15 mouse cellular contexts compared by ENCODE assay signal in the genomic region with DNA sequence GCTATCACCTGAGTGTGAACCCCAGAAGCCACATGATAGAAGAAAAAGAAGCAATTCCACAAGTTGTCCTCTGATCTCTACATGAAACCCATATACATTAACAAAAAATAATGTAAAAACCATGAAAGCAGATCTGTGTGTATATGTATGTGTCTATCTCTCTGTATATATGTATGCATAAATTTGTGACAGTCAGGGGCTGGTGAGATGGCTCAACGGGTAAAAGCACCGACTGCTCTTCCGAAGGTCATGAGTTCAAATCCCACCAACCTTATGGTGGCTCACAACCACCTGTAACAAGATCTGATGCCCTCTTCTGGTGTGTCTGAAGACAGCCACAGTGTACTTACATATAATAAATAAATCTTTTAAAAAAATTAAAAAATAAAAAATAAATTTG. TPM values are rescaled to one million over a fixed set of nuclear protein-coding genes. Genes with fewer than 3 reads are reported as not detected.
"Had no signal": no experiment of that assay in that cellular context is flagged by ENCODE, and none has a peak within 500 bp of the region (broad histone marks: within the 10 kb centered on the region; RNA-seq: fewer than 3 reads in every experiment).

No protein-coding gene starts in this region.

RNA-seq across cellular contexts. Expression of a gene that starts 19.4 kb away (rescaled TPM):
- total RNA-seq: left cerebral cortex, postnatal 10 days; left cerebral cortex, postnatal 14 days; left cerebral cortex, postnatal 25 days; left cerebral cortex, postnatal 36 days; left cerebral cortex, postnatal 4 days; megakaryocyte progenitor cell, adult 5-6 weeks; megakaryocyte-erythroid progenitor cell, adult 5-6 weeks; midbrain, postnatal 0 days had no signal
- polyA plus RNA-seq: liver, adult 2 months; liver, embryonic 12.5 days; midbrain, embryonic 10.5 days; midbrain, embryonic 13.5 days; midbrain, embryonic 14.5 days had no signal

RNA-seq across cellular contexts. Expression of a gene that starts 31.2 kb away (rescaled TPM):
- total RNA-seq: monocyte, adult 5-6 weeks had no signal
- polyA plus RNA-seq: macrophage had no signal
